Mouse (Mus musculus): ENCODE results near the gene Cd1d1. TPM values are rescaled to one million over a fixed set of nuclear protein-coding genes. Genes with fewer than 3 reads are reported as not detected.
"Not testable (repeated sequence)": the region's sequence is repeated elsewhere in the genome, so short reads cannot be mapped to it uniquely, and the experiment has no call there.

Gene Cd1d1
- total RNA-seq, 1 experiment: 12.4 TPM

DNA sequence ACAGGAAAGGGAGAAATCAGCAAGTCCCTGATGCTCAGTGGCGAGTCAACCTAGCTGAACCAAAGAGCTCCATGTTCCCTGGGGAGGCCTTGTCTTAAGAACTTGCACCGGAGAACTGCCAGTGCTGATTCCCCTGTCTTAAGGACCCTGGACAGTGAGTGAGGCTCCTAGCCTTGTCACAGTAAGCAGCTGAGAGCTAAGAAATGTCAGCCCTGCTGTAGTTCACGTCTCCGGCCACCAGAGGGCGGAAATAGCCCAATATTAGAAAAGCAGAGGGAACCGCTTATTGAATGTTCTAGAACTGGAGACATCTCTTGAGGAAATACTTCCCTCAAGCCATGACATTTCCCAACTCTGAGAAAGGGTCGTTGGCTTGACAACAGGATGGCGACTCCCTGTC, 34.1 kb upstream of the Cd1d1 start:
- Histone ChIP-seq H3K9me3 (ENCODE audit: control insufficient read depth, insufficient read depth, low read depth, low read length) (no peaks in the 10 kb centered on the region), H3K4me1 (ENCODE audit: control insufficient read depth in 2 of 2, insufficient read depth in 2 of 2, low read length in 2 of 2, poor library complexity in 1 of 2) (peaks cover 0 to 8% of the 10 kb centered on the region in 2 experiments; a peak in 3 of 4 replicates), H3K4me3 (ENCODE audit: insufficient read depth in 1 of 2, low read depth in 1 of 2, low read length in 2 of 2, poor library complexity in 1 of 2, severe bottlenecking in 1 of 2) (no peak overlapping the region), H3K9ac (ENCODE audit: insufficient read depth, low read depth, low read length, poor library complexity, severe bottlenecking) (no peak overlapping the region), H3K27ac (ENCODE audit: insufficient read depth, low read depth, low read length, poor library complexity, severe bottlenecking) (peak overlapping the region; percentile 45; the same call in 1 of the 2 replicates), H3K36me3 (ENCODE audit: control insufficient read depth, insufficient read depth, low read length, poor library complexity, severe bottlenecking) (no peaks in the 10 kb centered on the region)
- TF ChIP-seq MAFK (IDR thresholded peaks at IDR 0.05; ENCODE audit: insufficient read depth, low read depth, low read length) (0 out of 2 replicates have a peak, but pooled peaks have one; percentile 41), HCFC1 (IDR thresholded peaks at IDR 0.05; ENCODE audit: borderline replicate concordance, insufficient read depth, low read length) (no peak), ZC3H11A (IDR thresholded peaks at IDR 0.05; ENCODE audit: borderline replicate concordance, low read depth, low read length) (peak; percentile 96)
- in situ Hi-C loops (cut with MboI; ENCODE audit: low sequenced_read_pairs in 2 of 2, unreplicated experiment in 2 of 2): loop anchor here in 1 of 2 experiments (10.0 kb wide), 2 partner anchors 471 to 531 kb away; no protein-coding TSS in a partner anchor
- peak; percentile 98 for DNase-seq (ENCODE audit: low read depth, low spot score)

DNA sequence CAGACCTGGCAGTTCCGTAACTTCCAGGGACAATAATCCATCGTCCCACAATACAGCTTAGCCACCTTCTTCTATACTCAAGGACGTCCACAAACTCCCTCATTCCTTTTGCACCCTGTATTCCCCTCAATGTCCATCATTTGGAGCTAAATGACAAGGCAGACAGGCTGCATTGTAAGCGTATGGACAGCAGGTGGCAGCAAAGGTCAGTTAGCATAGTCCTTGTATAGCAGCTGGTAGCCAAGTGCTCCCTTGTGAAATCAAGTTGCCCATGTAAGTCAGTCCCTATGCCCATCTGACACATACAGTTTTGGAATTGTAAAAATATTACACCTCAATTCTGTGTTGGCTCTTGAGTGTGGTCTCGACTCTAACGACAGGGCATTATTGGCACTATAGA, 31.6 kb upstream of the Cd1d1 start:
- Histone ChIP-seq H3K4me1 (ENCODE audit: control insufficient read depth in 2 of 2, insufficient read depth in 2 of 2, low read length in 2 of 2, poor library complexity in 1 of 2) (peaks cover 0 to 4% of the 10 kb centered on the region in 2 experiments; a peak in 3 of 4 replicates), H3K9me3 (ENCODE audit: control insufficient read depth, insufficient read depth, low read depth, low read length) (no peaks in the 10 kb centered on the region), H3K9ac (ENCODE audit: insufficient read depth, low read depth, low read length, poor library complexity, severe bottlenecking) (no peak overlapping the region), H3K4me3 (ENCODE audit: insufficient read depth in 1 of 2, low read depth in 1 of 2, low read length in 2 of 2, poor library complexity in 1 of 2, severe bottlenecking in 1 of 2) (no peak overlapping the region), H3K36me3 (ENCODE audit: control insufficient read depth, insufficient read depth, low read length, poor library complexity, severe bottlenecking) (no peaks in the 10 kb centered on the region), H3K27ac (ENCODE audit: insufficient read depth, low read depth, low read length, poor library complexity, severe bottlenecking) (no peak overlapping the region)
- no peak for TF ChIP-seq ZNF384 (IDR thresholded peaks at IDR 0.05; ENCODE audit: low read depth, low read length)
- peak; percentile 86; the same call in 1 of the 2 replicates for TF ChIP-seq ZC3H11A (IDR thresholded peaks at IDR 0.05; ENCODE audit: borderline replicate concordance, low read depth, low read length)
- in situ Hi-C loops (cut with MboI; ENCODE audit: low sequenced_read_pairs in 2 of 2, unreplicated experiment in 2 of 2): loop anchor here in 1 of 2 experiments (10.0 kb wide), 2 partner anchors 474 to 534 kb away; no protein-coding TSS in a partner anchor
- peak; percentile 69 for DNase-seq (ENCODE audit: low read depth, low spot score)

- H3K36me3 ChIP-seq (ENCODE audit: control insufficient read depth, insufficient read depth, low read length, poor library complexity, severe bottlenecking): no peaks in the 10 kb centered on the region
- H3K9me3 ChIP-seq (ENCODE audit: control insufficient read depth, insufficient read depth, low read depth, low read length): no peaks in the 10 kb centered on the region
- no peak for DNase-seq (ENCODE audit: low read depth, low spot score)
- TF ChIP-seq CHD2 (IDR thresholded peaks at IDR 0.05; ENCODE audit: low read depth, low read length) (no peak), HCFC1 (IDR thresholded peaks at IDR 0.05; ENCODE audit: borderline replicate concordance, insufficient read depth, low read length) (no peak), ZC3H11A (IDR thresholded peaks at IDR 0.05; ENCODE audit: borderline replicate concordance, low read depth, low read length) (no peak)
- H3K4me1 ChIP-seq (ENCODE audit: control insufficient read depth in 2 of 2, insufficient read depth in 2 of 2, low read length in 2 of 2, poor library complexity in 1 of 2): peaks cover 4% of the 10 kb centered on the region in 2 experiments; a peak in 2 of 4 replicates
- in situ Hi-C loops (cut with MboI; ENCODE audit: low sequenced_read_pairs in 2 of 2, unreplicated experiment in 2 of 2): no loop called here
- H3K27ac ChIP-seq (ENCODE audit: insufficient read depth, low read depth, low read length, poor library complexity, severe bottlenecking): no peak overlapping the region
- H3K9ac ChIP-seq (ENCODE audit: insufficient read depth, low read depth, low read length, poor library complexity, severe bottlenecking): no peak overlapping the region
- no peak overlapping the region for H3K4me3 ChIP-seq (ENCODE audit: insufficient read depth in 1 of 2, low read depth in 1 of 2, low read length in 2 of 2, poor library complexity in 1 of 2, severe bottlenecking in 1 of 2)
These were observed 18.5 kb upstream of the Cd1d1 start for GRCm38 (mm10) chr3:87017707-87018106.

GRCm38 (mm10) chr3:87017001-87017400, 17.8 kb upstream of the Cd1d1 start:
- no peak for DNase-seq (ENCODE audit: low read depth, low spot score)
- H3K27ac ChIP-seq (ENCODE audit: insufficient read depth, low read depth, low read length, poor library complexity, severe bottlenecking): no peak overlapping the region
- TF ChIP-seq MAFK (IDR thresholded peaks at IDR 0.05; ENCODE audit: insufficient read depth, low read depth, low read length): no peak
- no peak for TF ChIP-seq ZC3H11A (IDR thresholded peaks at IDR 0.05; ENCODE audit: borderline replicate concordance, low read depth, low read length)
- no peak for TF ChIP-seq CHD2 (IDR thresholded peaks at IDR 0.05; ENCODE audit: low read depth, low read length)
- no peak for TF ChIP-seq HCFC1 (IDR thresholded peaks at IDR 0.05; ENCODE audit: borderline replicate concordance, insufficient read depth, low read length)
- TF ChIP-seq ZNF384 (IDR thresholded peaks at IDR 0.05; ENCODE audit: low read depth, low read length): no peak
- no peak overlapping the region for H3K4me3 ChIP-seq (ENCODE audit: insufficient read depth in 1 of 2, low read depth in 1 of 2, low read length in 2 of 2, poor library complexity in 1 of 2, severe bottlenecking in 1 of 2)
- H3K4me1 ChIP-seq (ENCODE audit: control insufficient read depth in 2 of 2, insufficient read depth in 2 of 2, low read length in 2 of 2, poor library complexity in 1 of 2): peaks cover 4% of the 10 kb centered on the region in 2 experiments; a peak in 2 of 4 replicates
- in situ Hi-C loops (cut with MboI; ENCODE audit: low sequenced_read_pairs in 2 of 2, unreplicated experiment in 2 of 2): no loop called here
- H3K9me3 ChIP-seq (ENCODE audit: control insufficient read depth, insufficient read depth, low read depth, low read length): no peaks in the 10 kb centered on the region
- H3K36me3 ChIP-seq (ENCODE audit: control insufficient read depth, insufficient read depth, low read length, poor library complexity, severe bottlenecking): no peaks in the 10 kb centered on the region
- H3K9ac ChIP-seq (ENCODE audit: insufficient read depth, low read depth, low read length, poor library complexity, severe bottlenecking): no peak overlapping the region

DNA sequence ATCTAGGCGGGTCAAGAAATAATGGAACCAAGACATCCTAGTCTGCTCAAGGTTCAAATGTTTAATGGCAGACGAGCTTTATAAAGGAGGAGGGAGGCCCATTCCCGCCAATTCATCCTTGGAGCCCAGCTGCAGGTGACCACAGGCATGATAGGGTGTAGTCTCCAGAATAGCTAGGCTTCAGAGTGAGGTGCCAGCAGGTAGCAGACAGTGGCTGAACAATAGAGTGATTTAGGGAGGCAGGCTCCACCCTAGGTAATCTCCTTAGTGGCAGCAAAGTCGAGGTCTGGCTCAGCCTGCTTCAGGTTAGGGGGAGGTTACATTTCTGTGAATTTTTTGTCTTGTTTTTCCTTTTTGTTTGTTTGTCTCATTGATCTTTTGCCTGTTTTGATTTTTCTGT, 16.7 kb upstream of the Cd1d1 start:
- in situ Hi-C loops (cut with MboI; ENCODE audit: low sequenced_read_pairs in 2 of 2, unreplicated experiment in 2 of 2): no loop called here
- DNase-seq (ENCODE audit: low read depth, low spot score): no peak
- TF ChIP-seq CHD2 (IDR thresholded peaks at IDR 0.05; ENCODE audit: low read depth, low read length): no peak
- Histone ChIP-seq H3K4me3 (ENCODE audit: insufficient read depth in 1 of 2, low read depth in 1 of 2, low read length in 2 of 2, poor library complexity in 1 of 2, severe bottlenecking in 1 of 2) (peak overlapping the region in 1 of 2 experiments; percentile 23; a peak in 1 of 4 replicates), H3K4me1 (ENCODE audit: control insufficient read depth in 2 of 2, insufficient read depth in 2 of 2, low read length in 2 of 2, poor library complexity in 1 of 2) (peaks cover 4% of the 10 kb centered on the region in 2 experiments; a peak in 2 of 4 replicates), H3K9me3 (ENCODE audit: control insufficient read depth, insufficient read depth, low read depth, low read length) (no peaks in the 10 kb centered on the region), H3K9ac (ENCODE audit: insufficient read depth, low read depth, low read length, poor library complexity, severe bottlenecking) (no peak overlapping the region), H3K36me3 (ENCODE audit: control insufficient read depth, insufficient read depth, low read length, poor library complexity, severe bottlenecking) (no peaks in the 10 kb centered on the region), H3K27ac (ENCODE audit: insufficient read depth, low read depth, low read length, poor library complexity, severe bottlenecking) (no peak overlapping the region)

GRCm38 (mm10) chr3:87012406-87012805, 13.2 kb upstream of the Cd1d1 start:
- DNase-seq (ENCODE audit: low read depth, low spot score); H3K4me3 ChIP-seq (ENCODE audit: insufficient read depth in 1 of 2, low read depth in 1 of 2, low read length in 2 of 2, poor library complexity in 1 of 2, severe bottlenecking in 1 of 2); H3K4me1 ChIP-seq (ENCODE audit: control insufficient read depth in 2 of 2, insufficient read depth in 2 of 2, low read length in 2 of 2, poor library complexity in 1 of 2); H3K27ac ChIP-seq (ENCODE audit: insufficient read depth, low read depth, low read length, poor library complexity, severe bottlenecking); in situ Hi-C loops (cut with MboI; ENCODE audit: low sequenced_read_pairs in 2 of 2, unreplicated experiment in 2 of 2); H3K9me3 ChIP-seq (ENCODE audit: control insufficient read depth, insufficient read depth, low read depth, low read length); H3K9ac ChIP-seq (ENCODE audit: insufficient read depth, low read depth, low read length, poor library complexity, severe bottlenecking); H3K36me3 ChIP-seq (ENCODE audit: control insufficient read depth, insufficient read depth, low read length, poor library complexity, severe bottlenecking): not testable (repeated sequence)

GRCm38 (mm10) chr3:87008281-87008680, 9.0 kb upstream of the Cd1d1 start:
- H3K9me3 ChIP-seq (ENCODE audit: control insufficient read depth, insufficient read depth, low read depth, low read length); H3K9ac ChIP-seq (ENCODE audit: insufficient read depth, low read depth, low read length, poor library complexity, severe bottlenecking); H3K4me3 ChIP-seq (ENCODE audit: insufficient read depth in 1 of 2, low read depth in 1 of 2, low read length in 2 of 2, poor library complexity in 1 of 2, severe bottlenecking in 1 of 2); H3K36me3 ChIP-seq (ENCODE audit: control insufficient read depth, insufficient read depth, low read length, poor library complexity, severe bottlenecking); in situ Hi-C loops (cut with MboI; ENCODE audit: low sequenced_read_pairs in 2 of 2, unreplicated experiment in 2 of 2); DNase-seq (ENCODE audit: low read depth, low spot score); H3K27ac ChIP-seq (ENCODE audit: insufficient read depth, low read depth, low read length, poor library complexity, severe bottlenecking); H3K4me1 ChIP-seq (ENCODE audit: control insufficient read depth in 2 of 2, insufficient read depth in 2 of 2, low read length in 2 of 2, poor library complexity in 1 of 2): not testable (repeated sequence)
